Mouse (Mus musculus) heart, adult 2 months (tissue): ENCODE results near the gene Smim24. TPM values are rescaled to one million over a fixed set of nuclear protein-coding genes. Genes with fewer than 3 reads are reported as not detected.

Experiments
- DNase-seq, 2 experiments: peaks; one replicate each; pipeline ENCODE4 v3.0.0; 2021
- H3K27ac ChIP-seq: fragments of 200-600 bp; 2 replicates; pipeline ENCODE4 v1.8.1; 2022
- H3K27me3 ChIP-seq: fragments of 200-500 bp; 2 replicates; pipeline ENCODE4 v1.6.1; 2012; ENCODE audit warnings: mild to moderate bottlenecking, low read length, inconsistent platforms, mixed read lengths; ENCODE audit not compliant: control insufficient read depth, insufficient read depth
- H3K36me3 ChIP-seq: fragments of 200-500 bp; 2 replicates; pipeline ENCODE4 v1.6.1; 2012; ENCODE audit warnings: low read length, inconsistent platforms; ENCODE audit not compliant: control insufficient read depth, insufficient read depth
- H3K4me1 ChIP-seq: fragments of 200-500 bp; 2 replicates; pipeline ENCODE4 v1.6.1; 2011; ENCODE audit warnings: low read length; ENCODE audit not compliant: control insufficient read depth, insufficient read depth
- H3K4me3 ChIP-seq: fragments of 200-600 bp; 2 replicates; pipeline ENCODE4 v1.8.1; 2022
- H3K79me2 ChIP-seq: fragments of 200-500 bp; replicated peaks from 2 replicates; pipeline ENCODE4 v1.6.1; 2012; ENCODE audit warnings: mild to moderate bottlenecking, inconsistent platforms, low read length, moderate library complexity, mixed read lengths; ENCODE audit not compliant: control insufficient read depth, insufficient read depth
- H3K9ac ChIP-seq: fragments of 200-500 bp; 2 replicates; pipeline ENCODE4 v1.6.1; 2012; ENCODE audit warnings: low read depth, mild to moderate bottlenecking, control low read depth, inconsistent platforms, low read length, mixed read lengths
- CTCF ChIP-seq: fragments of 200-600 bp; IDR thresholded peaks from 2 replicates; pipeline ENCODE4 v1.8.1; 2022; ENCODE audit warnings: antibody characterized with exemption, mild to moderate bottlenecking, moderate library complexity
- EP300 ChIP-seq: fragments of 200-500 bp; IDR thresholded peaks from 2 replicates; pipeline ENCODE4 v1.6.1; 2011; ENCODE audit warnings: low read depth, low read length, control low read depth; ENCODE audit not compliant: insufficient read depth
- POLR2A ChIP-seq: fragments of 200-500 bp; IDR thresholded peaks from 2 replicates; pipeline ENCODE4 v1.6.1; 2011; ENCODE audit warnings: mild to moderate bottlenecking, low read depth, low read length, control low read depth; ENCODE audit not compliant: insufficient read depth
- WGBS: fragments of 180-500 bp; shearing (Covaris S2); methylation state at CpG from one replicate; pipeline ENCODE4 v1.1.7; 2018; 5-methylcytosine and 5-hydroxymethylcytosine counted together
- intact Hi-C: fragments of 180-260 bp; cut with DNase I; formaldehyde crosslinking; loops from one replicate; pipeline ENCODE4 v1.15.1; 2025
- polyA plus RNA-seq: library from polyadenylated mRNA; depleted of rRNA; stranded (reverse); fragments of >200 nt; gene quantifications from 2 replicates; pipeline ENCODE4 v1.2.3, GENCODE M21; 2012
- total RNA-seq, 2 experiments: library from RNA; stranded (reverse); gene quantifications; 2 replicates each; pipeline ENCODE4 v1.2.3; 2021

Gene Smim24
- total and polyA plus RNA-seq, 3 experiments = 2.0 to 8.3 (median 2.3) TPM

DNA sequence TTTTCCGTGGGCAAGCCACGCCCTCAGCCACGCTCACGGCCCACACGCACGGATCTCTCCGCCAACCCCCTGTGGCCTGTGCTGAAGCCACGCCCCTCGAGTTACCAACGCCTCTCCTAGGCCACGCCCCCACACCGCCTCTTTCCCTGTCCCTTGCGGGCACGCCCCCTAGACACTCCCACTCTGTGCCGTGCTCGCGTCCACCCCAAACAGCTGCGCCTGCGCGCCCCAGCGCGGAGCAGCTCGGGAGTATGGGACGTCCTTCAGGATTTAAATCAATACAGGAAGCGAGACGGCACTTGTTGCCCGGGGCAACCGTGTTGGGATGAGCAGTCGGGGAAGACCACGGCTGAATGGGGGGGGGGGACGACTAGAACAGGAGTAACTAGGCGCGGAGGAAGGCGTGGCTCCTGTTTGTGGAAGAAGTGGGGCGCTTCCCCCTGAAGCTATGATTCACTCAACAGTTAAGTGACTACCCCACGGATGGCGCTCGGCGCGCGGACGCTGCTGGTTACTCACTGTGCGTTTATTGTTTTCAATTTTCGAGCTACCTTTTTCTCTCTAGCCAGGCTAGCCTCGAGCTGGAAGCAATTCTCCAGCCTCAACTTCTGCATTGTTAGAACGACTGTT lies 14.2 kb upstream of the Smim24 start:
- peaks cover 4% of the 10 kb centered on the region; the same call in 1 of the 2 replicates for H3K4me1 ChIP-seq
- no peaks in the 10 kb centered on the region for H3K27me3 ChIP-seq
- WGBS = under 1% methylated on average over 44 of the region's 46 CpGs
- no peaks in the 10 kb centered on the region for H3K36me3 ChIP-seq
- peak overlapping the region; percentile 6; the same call in 1 of the 2 replicates for H3K9ac ChIP-seq
- peak; percentile 100 for DNase-seq
- TF ChIP-seq EP300 = 0 out of 2 replicates have a peak, but pooled peaks have one; percentile 37
- no peak for TF ChIP-seq CTCF
- TF ChIP-seq POLR2A = peak; percentile 66; the same call in 1 of the 2 replicates
- H3K79me2 ChIP-seq = peaks cover 2% of the 10 kb centered on the region
- H3K4me3 ChIP-seq = peak overlapping the region; percentile 60
- H3K27ac ChIP-seq = peak overlapping the region; percentile 72
- intact Hi-C loops = no loop called here

DNA sequence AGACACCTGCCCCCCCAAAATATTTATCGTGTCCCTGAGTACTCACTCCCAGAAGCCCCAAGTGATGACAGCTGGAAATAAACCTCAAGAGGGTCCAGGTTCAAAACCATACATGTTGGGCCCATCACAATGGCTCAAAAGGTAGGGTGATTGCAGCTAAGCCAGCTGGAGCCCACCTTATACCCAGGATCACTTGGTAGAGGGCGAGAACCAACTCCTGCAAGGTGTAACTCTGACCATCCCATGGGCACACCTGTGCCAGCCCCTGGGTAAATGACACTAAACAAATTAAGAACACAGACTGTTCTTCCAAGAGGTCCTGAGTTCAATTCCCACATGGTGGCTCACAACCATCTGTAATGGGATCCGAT lies 13.7 kb upstream of the Smim24 start:
- H3K9ac ChIP-seq = no peak overlapping the region
- H3K36me3 ChIP-seq = no peaks in the 10 kb centered on the region
- peaks cover 4% of the 10 kb centered on the region; the same call in 1 of the 2 replicates for H3K4me1 ChIP-seq
- intact Hi-C loops = no loop called here
- TF ChIP-seq CTCF (no peak), POLR2A (no peak), EP300 (no peak)
- no peaks in the 10 kb centered on the region for H3K27me3 ChIP-seq
- 59% methylated on average over 3 of the region's 3 CpGs for WGBS
- peak overlapping the region; percentile 72 for H3K27ac ChIP-seq
- no peak for DNase-seq
- peak overlapping the region; percentile 60 for H3K4me3 ChIP-seq
- peaks cover 2% of the 10 kb centered on the region for H3K79me2 ChIP-seq

DNA sequence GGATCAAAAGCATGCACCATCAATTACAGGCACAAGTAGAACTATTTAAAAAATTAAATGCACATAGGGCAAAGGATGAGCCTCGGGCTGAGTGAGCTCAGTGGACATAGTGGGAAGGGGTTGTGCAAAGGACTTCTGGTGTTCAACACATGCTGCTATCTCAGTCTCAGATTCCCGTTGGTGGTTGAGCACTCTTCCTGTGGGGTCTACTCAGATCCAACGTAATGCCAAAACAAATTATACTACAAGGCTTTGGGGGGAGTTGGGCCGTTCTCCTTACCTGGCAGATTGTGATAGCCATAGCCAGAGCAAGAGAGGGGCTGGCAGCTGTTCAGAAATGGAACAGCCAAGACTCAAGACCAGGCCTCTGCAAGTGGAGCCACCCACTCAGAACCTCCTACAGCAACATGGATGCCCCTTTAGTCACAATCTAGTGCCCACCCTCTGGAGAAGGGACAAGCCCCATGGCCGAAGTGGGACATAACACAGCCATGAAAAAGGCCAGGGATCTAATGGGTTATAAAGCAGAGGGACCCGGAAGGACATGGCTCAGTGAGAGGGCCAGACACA lies 13.0 kb upstream of the Smim24 start:
- Histone ChIP-seq H3K27ac (no peak overlapping the region), H3K4me3 (no peak overlapping the region), H3K4me1 (peaks cover 5% of the 10 kb centered on the region), H3K36me3 (no peaks in the 10 kb centered on the region), H3K27me3 (no peaks in the 10 kb centered on the region), H3K9ac (no peak overlapping the region), H3K79me2 (peaks cover 2% of the 10 kb centered on the region; the same call in 1 of the 2 replicates)
- 82% methylated on average over 6 of the region's 6 CpGs for WGBS
- TF ChIP-seq EP300 = no peak
- no peak for TF ChIP-seq POLR2A
- TF ChIP-seq CTCF = no peak
- intact Hi-C loops = no loop called here
- DNase-seq = no peak

DNA sequence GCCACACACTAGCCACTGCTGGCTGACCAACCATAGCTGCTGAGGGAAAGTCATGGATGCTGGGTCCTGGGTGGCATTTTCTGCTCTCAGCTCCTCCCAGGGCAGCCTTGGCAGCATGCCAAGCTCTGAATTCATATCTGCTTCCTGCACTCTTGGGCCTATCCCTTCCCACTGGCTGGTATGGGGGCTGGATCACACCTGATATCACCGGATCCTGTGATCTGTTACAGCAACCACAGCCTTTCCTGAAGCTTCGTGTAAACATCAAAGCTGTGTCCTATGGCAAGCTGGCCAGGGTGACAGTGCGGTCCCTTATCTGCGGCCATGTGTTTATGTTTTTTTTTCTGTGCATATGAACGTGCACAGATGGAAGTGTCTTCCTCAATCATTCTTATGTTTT lies 10.8 kb upstream of the Smim24 start:
- intact Hi-C loops = no loop called here
- no peaks in the 10 kb centered on the region for H3K27me3 ChIP-seq
- DNase-seq = no peak
- H3K79me2 ChIP-seq = no peaks in the 10 kb centered on the region; the same call in 1 of the 2 replicates
- no peak overlapping the region for H3K4me3 ChIP-seq
- H3K9ac ChIP-seq = no peak overlapping the region
- H3K36me3 ChIP-seq = no peaks in the 10 kb centered on the region
- WGBS = 22% methylated on average over 5 of the region's 5 CpGs
- TF ChIP-seq CTCF (no peak), EP300 (no peak), POLR2A (no peak)
- no peak overlapping the region for H3K27ac ChIP-seq
- peaks cover 6% of the 10 kb centered on the region for H3K4me1 ChIP-seq

DNA sequence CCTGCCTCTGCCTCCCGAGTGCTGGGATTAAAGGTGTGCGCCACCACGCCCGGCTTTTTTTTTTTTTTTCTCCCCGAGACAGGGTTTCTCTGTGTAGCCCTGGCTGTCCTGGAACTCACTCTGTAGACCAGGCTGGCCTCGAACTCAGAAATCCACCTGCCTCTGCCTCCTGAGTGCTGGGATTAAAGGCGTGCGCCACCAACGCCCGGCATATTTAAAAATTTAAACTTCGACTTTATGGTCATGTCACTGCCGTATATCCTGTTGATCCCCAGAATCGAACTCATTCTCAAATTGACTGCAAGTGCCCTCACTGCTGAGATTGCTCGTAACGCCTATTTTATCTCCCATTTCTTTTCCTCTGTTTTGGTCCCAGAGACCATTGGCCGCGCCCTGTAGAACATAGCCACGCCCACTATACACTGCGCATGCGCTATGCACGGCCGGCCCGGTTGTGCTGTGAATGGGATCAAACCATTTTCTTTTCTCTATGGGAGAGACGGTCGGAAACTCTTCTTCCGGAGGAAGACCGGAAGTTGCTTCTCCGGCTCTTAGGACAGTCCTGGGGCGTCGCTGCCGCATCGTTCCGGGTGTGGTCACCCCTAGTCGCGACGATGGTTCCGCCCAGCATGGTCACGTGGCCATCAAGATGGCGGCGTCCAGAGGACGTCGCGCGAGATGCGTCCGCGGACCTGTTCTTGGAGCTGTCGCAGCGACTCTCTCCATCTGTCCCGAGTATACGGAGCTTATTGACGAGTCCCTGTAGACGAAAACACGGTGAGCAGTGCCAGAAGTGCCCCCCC lies 8.8 kb upstream of the Smim24 start, which contains the start of the genes Dohh and Gm48551:
Gene Dohh (plus strand): TSS at position 627 of the 803 bp plus-strand sequence.
Gene Gm48551 (plus strand): TSS at position 665 of the 803 bp plus-strand sequence.
- Histone ChIP-seq H3K9ac (peak within 1 kb of the TSS; percentile 73), H3K36me3 (no peaks in the 10 kb centered on the region), H3K4me3 (peak within 1 kb of the TSS; percentile 82), H3K27me3 (no peaks in the 10 kb centered on the region), H3K27ac (peak within 1 kb of the TSS; percentile 94), H3K4me1 (peaks cover 4% of the 10 kb centered on the region), H3K79me2 (no peaks in the 10 kb centered on the region; the same call in 1 of the 2 replicates)
- DNase-seq = peak; percentile 98 to 99
- TF ChIP-seq EP300 (peak; percentile 83; the same call in 1 of the 2 replicates), POLR2A (peak; percentile 91), CTCF (no peak)
- intact Hi-C loops = no loop called here
- WGBS = 7% methylated on average over 54 of the region's 54 CpGs
